Mouse (Mus musculus): Measurements from ENCODE around the gene P3h3. TPM values are rescaled to one million over a fixed set of nuclear protein-coding genes. Genes with fewer than 3 reads are reported as not detected.

Gene P3h3
- polyA plus RNA-seq, 1 experiment from 2014 or later: 60.5 TPM

DNA sequence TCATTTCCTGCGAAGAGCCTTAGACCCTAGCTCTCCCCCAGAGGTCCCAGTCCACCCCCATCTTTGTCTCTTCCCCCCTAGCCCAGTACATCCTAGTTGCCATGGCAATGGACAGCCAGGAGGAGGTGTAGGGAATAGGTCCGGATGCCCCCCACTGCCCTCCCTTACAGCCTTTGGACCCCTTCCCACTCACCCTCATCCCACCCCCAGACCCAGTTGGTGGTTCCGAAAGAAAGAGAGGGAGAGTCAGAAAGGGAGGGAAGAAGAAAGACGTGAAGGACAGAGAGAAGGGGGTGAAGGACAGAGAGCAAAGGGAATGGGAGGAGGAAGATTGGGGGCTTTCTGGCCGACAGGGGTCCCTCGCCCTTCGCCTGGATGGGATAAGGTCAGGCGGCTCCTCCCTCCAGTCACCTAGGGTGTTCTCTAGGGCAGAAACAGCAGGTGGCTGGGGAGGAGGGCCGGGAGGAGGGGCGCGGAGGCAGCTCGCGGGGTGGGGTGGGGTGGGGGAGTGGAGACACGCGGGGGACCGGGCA is 5.6 kb upstream of the P3h3 start:
- peaks cover 42% of the 10 kb centered on the region for H3K27me3 ChIP-seq
- peaks cover 55% of the 10 kb centered on the region for H3K4me1 ChIP-seq
- no peaks in the 10 kb centered on the region for H3K9me3 ChIP-seq
- WGBS: under 1% methylated on average over 15 of the region's 16 CpGs
- H3K4me3 ChIP-seq: peak overlapping the region; percentile 55
- H3K9ac ChIP-seq: peak overlapping the region; percentile 78
- H3K4me2 ChIP-seq: peak overlapping the region; percentile 84
- H3K27ac ChIP-seq: no peak overlapping the region
- no peaks in the 10 kb centered on the region for H3K36me3 ChIP-seq
- peak; percentile 11; the same call in 1 of the 2 replicates for ATAC-seq (ENCODE audit: insufficient number of reproducible peaks, insufficient read depth, low FRiP score, low TSS enrichment, low read depth)

DNA sequence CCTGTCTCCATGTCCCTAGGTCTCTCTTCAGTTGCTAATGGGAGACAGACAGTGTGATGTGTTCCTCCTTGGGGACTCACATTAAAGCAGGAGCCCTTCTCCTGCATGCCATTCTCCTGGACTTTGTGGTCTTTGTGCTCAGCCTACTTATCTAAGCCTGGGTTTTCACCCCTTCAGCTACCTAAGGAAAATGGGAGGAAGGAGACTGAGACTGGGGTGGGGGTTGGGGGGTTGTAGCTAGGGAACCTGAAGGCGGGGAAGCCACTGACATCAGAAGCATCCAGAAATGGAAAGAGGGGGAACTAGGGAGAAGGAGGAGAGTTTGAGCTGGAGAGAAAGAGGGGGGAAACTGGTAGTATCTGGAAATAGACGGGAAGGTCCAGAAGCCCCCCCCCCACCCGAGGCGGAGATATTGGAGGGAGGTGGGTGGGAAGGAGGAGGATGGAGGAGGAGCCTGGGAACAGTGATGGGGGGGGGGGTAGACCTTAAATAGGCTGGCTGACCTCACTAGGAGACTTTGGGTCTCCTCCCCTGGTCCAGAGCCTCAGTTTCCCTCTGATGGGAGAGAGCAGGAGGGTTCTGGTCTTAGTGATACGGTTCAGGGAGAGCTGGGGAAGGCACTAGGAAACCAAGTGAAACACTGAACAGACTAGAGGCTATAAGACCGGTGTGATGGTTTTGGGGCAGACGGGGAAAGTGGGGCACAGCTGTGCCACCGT is 5.0 kb upstream of the P3h3 start:
- peak overlapping the region; percentile 78 for H3K9ac ChIP-seq

DNA sequence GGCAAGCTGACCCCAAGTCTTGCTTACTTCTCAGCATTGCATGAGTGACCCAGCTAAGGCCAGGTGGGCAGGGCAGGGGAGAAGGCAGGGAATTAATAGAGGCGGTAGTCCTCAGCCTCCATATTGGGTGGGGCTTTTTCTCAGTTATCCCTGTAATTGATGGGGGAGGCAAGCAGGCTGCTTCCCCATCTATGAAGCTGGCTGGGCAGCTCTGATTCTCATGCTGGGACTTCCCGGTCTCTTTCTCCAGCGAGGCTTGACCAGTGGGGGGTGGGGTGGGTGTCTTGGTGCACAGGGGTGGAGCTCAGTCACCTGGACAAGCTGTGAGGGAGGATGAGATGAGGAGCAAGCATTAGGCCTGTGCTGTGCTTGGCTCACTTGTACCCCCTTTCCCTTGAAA is 4.2 kb upstream of the P3h3 start:
- Histone ChIP-seq H3K27ac (no peak overlapping the region), H3K9ac (no peak overlapping the region), H3K4me1 (peaks cover 60% of the 10 kb centered on the region), H3K27me3 (peaks cover 42% of the 10 kb centered on the region), H3K9me3 (no peaks in the 10 kb centered on the region), H3K4me3 (no peak overlapping the region), H3K4me2 (no peak overlapping the region), H3K36me3 (no peaks in the 10 kb centered on the region)
- WGBS: 25% methylated on average over 3 of the region's 3 CpGs
- no peak for ATAC-seq (ENCODE audit: insufficient number of reproducible peaks, insufficient read depth, low FRiP score, low TSS enrichment, low read depth)

More for the DNA sequence above, 5.0 kb upstream of the P3h3 start:
- WGBS: 10% methylated on average over 8 of the region's 8 CpGs
- H3K4me2 ChIP-seq: peak overlapping the region; percentile 84
- H3K9me3 ChIP-seq: no peaks in the 10 kb centered on the region
- H3K27ac ChIP-seq: no peak overlapping the region
- H3K4me3 ChIP-seq: peak overlapping the region; percentile 55
- no peak for ATAC-seq (ENCODE audit: insufficient number of reproducible peaks, insufficient read depth, low FRiP score, low TSS enrichment, low read depth)
- H3K4me1 ChIP-seq: peaks cover 60% of the 10 kb centered on the region
- H3K36me3 ChIP-seq: no peaks in the 10 kb centered on the region
- peaks cover 42% of the 10 kb centered on the region for H3K27me3 ChIP-seq

DNA sequence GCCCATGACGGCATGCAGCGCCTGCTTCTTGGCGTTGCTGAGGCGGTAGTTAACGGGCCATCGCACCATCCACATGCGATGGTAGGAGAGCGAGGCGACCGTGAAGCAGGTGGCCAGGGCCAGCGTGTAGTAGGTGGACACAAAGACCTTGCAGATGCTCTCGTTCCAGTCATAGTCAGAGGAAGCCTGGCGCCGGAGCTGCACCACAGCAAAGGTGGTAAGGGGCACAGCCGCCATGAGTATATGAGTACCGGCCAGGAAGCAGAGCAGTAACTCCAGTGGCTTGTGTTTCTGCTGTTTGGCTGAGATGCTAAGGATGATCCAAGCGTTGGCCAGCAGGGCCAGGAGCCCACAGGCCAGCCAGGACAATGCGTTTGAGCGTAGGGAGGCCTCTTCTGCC is 3.7 kb upstream of the P3h3 start:
- no peak overlapping the region for H3K27ac ChIP-seq
- H3K4me1 ChIP-seq: peaks cover 61% of the 10 kb centered on the region
- peaks cover 42% of the 10 kb centered on the region for H3K27me3 ChIP-seq
- no peak overlapping the region for H3K9ac ChIP-seq
- no peak for ATAC-seq (ENCODE audit: insufficient number of reproducible peaks, insufficient read depth, low FRiP score, low TSS enrichment, low read depth)
- 81% methylated on average over 19 of the region's 19 CpGs for WGBS
- H3K4me2 ChIP-seq: no peak overlapping the region
- no peaks in the 10 kb centered on the region for H3K9me3 ChIP-seq
- H3K4me3 ChIP-seq: no peak overlapping the region
- no peaks in the 10 kb centered on the region for H3K36me3 ChIP-seq

DNA sequence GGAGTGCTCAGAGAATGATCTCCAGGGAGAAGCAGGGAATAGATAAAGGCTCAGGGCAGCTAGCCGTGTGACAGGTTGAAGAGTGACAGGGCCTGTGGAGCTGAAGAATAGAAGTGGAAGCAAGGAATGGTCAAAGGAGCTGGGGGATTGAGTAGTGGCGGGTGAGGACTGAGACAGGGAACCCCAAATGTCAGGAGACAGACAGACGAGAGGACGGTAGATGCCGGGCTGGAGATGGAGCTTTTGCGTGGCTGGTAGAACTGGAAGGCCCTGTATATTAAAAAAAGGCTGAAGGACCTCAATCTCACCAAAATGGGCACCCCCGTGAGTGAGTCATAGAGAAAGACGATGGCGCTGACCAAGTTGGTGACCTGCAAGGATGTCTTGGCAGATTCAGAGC is 3.0 kb upstream of the P3h3 start:
- Histone ChIP-seq H3K4me2 (no peak overlapping the region), H3K4me3 (no peak overlapping the region), H3K27ac (no peak overlapping the region), H3K27me3 (peaks cover 35% of the 10 kb centered on the region), H3K4me1 (peaks cover 69% of the 10 kb centered on the region), H3K9ac (0 out of 2 replicates have a peak overlapping the region, but pooled peaks have one; percentile 33), H3K36me3 (no peaks in the 10 kb centered on the region), H3K9me3 (no peaks in the 10 kb centered on the region)
- 87% methylated on average over 9 of the region's 9 CpGs for WGBS
- ATAC-seq (ENCODE audit: insufficient number of reproducible peaks, insufficient read depth, low FRiP score, low TSS enrichment, low read depth): no peak

DNA sequence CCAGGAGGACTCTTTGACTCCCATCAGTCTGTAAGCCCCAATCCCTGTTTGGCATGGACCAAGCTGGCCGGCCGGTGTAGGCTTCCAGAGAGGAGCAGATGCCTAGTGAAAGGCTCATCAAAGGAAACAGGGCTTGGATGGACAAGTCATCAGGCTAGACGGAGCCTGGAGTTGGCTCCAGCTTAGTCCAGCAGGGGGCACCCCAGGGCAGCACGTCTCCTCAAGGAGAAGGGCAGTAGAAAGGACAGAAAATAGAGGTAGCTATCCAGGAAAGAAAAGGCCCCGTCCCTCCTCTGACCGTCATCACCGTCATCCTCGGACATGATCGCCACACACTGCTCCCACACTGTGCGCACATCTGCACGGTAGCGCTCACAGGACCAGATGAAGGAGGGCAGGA is 2.2 kb upstream of the P3h3 start:
- Histone ChIP-seq H3K36me3 (peaks cover 5% of the 10 kb centered on the region), H3K27ac (peak overlapping the region; percentile 28; the same call in 1 of the 2 replicates), H3K9ac (0 out of 2 replicates have a peak overlapping the region, but pooled peaks have one; percentile 33), H3K9me3 (no peaks in the 10 kb centered on the region), H3K4me2 (peak overlapping the region; percentile 20; the same call in 1 of the 2 replicates), H3K4me1 (peaks cover 70% of the 10 kb centered on the region), H3K4me3 (peak overlapping the region; percentile 4; the same call in 1 of the 2 replicates), H3K27me3 (peaks cover 27% of the 10 kb centered on the region)
- no peak for ATAC-seq (ENCODE audit: insufficient number of reproducible peaks, insufficient read depth, low FRiP score, low TSS enrichment, low read depth)
- 7% methylated on average over 12 of the region's 12 CpGs for WGBS

DNA sequence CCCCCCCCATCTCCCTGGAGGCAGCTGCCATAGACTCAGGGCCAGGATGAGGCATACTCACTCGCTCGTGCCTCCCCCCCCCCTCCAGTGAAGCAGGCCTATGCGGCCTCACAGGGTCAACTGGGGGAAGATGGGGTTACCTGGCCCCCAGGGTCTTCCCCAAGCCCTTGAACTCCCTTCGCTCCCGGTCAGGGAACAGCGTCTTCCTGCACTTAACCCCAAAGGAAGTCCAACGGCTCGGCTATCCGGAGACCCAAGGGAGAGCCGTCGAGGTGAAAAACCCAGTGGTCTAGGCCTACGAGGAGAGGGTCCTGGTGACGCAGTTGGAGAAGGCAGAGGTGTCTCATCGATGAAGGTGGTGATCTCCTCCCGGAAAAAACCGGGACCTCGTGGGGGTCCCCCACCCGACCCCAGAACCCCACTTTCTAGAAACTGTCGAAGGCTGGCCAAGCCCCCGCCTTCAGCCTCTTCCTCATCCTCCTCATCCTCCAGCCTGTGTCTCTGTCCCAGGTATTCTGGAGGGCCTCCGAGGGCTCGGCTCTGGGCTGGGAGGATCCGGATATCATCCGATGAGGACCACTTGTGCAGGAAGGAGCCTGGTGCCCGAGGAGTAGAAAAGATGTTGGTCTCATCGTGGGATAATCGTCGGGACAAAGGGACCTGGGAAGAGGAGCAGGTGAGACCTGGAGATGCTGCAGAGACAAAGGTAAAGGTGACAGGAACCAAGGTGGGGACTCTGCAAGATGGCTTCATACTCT is 1.2 kb upstream of the P3h3 start:
- Histone ChIP-seq H3K36me3 (peaks cover 14% of the 10 kb centered on the region), H3K4me3 (peak overlapping the region; percentile 2; the same call in 1 of the 2 replicates), H3K9me3 (no peaks in the 10 kb centered on the region), H3K4me1 (peaks cover 63% of the 10 kb centered on the region), H3K27ac (no peak overlapping the region), H3K4me2 (peak overlapping the region; percentile 68), H3K27me3 (peaks cover 19% of the 10 kb centered on the region), H3K9ac (peak overlapping the region; percentile 99; the same call in 1 of the 2 replicates)
- no peak for ATAC-seq (ENCODE audit: insufficient number of reproducible peaks, insufficient read depth, low FRiP score, low TSS enrichment, low read depth)
- 71% methylated on average over 28 of the region's 28 CpGs for WGBS

DNA sequence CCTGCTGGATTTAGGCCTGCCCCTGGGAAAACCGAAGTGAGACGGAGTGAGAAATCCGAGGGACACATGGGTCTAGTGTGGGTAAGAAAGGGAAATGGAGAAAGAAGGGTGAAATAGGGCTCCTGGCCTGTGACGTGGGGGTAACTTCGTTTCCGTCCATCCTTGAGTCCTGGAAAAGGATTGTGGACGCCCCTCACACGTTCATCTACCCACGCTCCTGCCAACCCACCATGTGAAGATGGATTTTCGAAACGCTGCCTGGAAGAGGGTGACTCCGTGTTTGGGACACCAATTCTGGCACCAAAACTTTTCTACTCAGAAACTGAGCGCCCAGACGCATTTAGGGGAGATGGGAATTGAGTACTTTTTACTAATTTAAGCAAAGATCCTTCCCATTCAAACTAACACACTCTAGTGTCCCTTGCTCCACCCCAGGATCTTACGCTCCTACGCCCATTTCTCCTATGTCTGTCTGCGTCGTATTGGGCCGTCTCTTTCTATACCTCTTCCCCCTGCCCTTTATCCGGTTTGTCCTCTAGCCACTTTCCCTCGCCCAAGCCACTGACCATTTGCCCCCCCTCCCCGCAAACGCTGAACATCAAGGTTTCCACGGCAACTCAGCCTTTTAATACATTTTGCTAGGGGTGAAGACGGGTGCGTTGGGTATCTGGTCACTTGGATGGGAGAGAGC is 433 bp upstream of the P3h3 start:
- Histone ChIP-seq H3K9me3 (no peaks in the 10 kb centered on the region), H3K4me1 (peaks cover 57% of the 10 kb centered on the region), H3K36me3 (peaks cover 21% of the 10 kb centered on the region), H3K27ac (peak overlapping the region; percentile 100), H3K27me3 (peaks cover 16% of the 10 kb centered on the region), H3K9ac (peak overlapping the region; percentile 99), H3K4me2 (peak overlapping the region; percentile 68), H3K4me3 (peak overlapping the region; percentile 84)
- WGBS: 26% methylated on average over 26 of the region's 26 CpGs
- ATAC-seq (ENCODE audit: insufficient number of reproducible peaks, insufficient read depth, low FRiP score, low TSS enrichment, low read depth): no peak

DNA sequence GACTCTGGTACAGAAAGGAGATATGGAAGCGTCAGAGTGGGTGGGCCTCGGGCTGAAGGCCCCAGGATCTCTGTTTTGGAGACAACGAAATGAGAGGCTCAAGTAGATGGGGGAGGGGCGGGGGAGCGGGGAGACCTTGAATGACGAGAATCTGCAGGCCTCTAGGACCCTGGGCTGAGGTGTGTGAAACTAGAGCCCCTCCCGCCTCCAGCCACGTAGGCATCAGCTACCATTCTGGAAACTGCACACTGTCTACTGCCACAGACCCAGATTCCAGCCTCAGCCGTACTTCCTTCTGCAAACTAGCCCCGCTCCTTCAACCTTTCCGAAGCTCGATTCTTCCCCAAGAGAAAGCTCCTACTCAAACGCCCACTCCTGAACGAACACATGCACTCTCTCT is 1.2 kb downstream of the P3h3 start:
- WGBS: 3% methylated on average over 14 of the region's 14 CpGs
- Histone ChIP-seq H3K9me3 (no peaks in the 10 kb centered on the region), H3K27me3 (peaks cover 3% of the 10 kb centered on the region; the same call in 1 of the 2 replicates), H3K4me3 (peak overlapping the region; percentile 84), H3K4me2 (peak overlapping the region; percentile 68), H3K36me3 (peaks cover 38% of the 10 kb centered on the region), H3K9ac (peak overlapping the region; percentile 99), H3K4me1 (peaks cover 40% of the 10 kb centered on the region), H3K27ac (peak overlapping the region; percentile 100)
- ATAC-seq (ENCODE audit: insufficient number of reproducible peaks, insufficient read depth, low FRiP score, low TSS enrichment, low read depth): peak; percentile 60; the same call in 1 of the 2 replicates

DNA sequence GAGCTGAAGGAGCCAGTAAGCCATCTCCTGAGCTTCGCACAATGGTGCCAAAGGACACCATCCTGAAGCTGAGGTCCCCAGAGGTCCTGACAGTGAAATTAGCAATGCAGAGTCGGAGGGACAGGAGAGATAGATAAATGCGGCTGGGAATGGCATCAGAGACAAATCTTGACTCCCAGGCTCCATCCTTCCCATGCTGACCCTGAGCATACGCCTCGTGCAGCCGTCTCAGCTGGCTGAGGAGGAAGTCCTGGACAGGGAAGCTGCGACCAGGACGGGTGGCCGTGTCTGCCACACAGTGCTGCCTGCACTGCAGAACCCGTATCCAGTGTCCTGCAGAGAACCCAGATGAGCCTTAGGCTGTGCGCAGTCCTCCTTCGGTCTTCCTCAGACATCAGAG is 2.9 kb downstream of the P3h3 start:
- no peaks in the 10 kb centered on the region for H3K9me3 ChIP-seq
- ATAC-seq (ENCODE audit: insufficient number of reproducible peaks, insufficient read depth, low FRiP score, low TSS enrichment, low read depth): no peak
- WGBS: 74% methylated on average over 12 of the region's 12 CpGs
- peaks cover 47% of the 10 kb centered on the region for H3K36me3 ChIP-seq
- H3K4me2 ChIP-seq: no peak overlapping the region
- peaks cover 30% of the 10 kb centered on the region for H3K4me1 ChIP-seq
- H3K27ac ChIP-seq: peak overlapping the region; percentile 55
- no peak overlapping the region for H3K4me3 ChIP-seq
- 0 out of 2 replicates have a peak overlapping the region, but pooled peaks have one; percentile 11 for H3K9ac ChIP-seq
- H3K27me3 ChIP-seq: no peaks in the 10 kb centered on the region; the same call in 1 of the 2 replicates

DNA sequence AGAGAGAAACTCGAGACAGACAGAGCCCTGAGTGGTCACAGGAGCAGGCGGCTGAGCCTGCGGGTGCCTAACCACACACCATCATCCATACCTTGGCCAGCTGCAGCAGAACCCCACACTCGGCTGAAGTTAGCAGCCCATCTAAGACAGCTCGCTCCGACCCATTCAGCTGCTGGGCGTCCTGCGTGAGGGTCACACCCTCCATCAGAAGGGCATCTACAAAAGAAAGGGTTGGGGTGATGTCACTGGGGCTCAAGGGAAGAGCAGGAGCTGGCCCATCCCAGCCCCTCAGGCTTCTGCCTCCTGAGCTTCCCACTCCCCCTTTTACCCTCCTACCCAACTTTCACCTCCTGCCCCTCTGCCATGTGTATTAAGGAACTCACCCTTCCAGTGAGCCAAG is 7.0 kb downstream of the P3h3 start:
- Histone ChIP-seq H3K9me3 (no peaks in the 10 kb centered on the region), H3K27ac (no peak overlapping the region), H3K4me1 (peaks cover 7% of the 10 kb centered on the region), H3K4me2 (no peak overlapping the region), H3K4me3 (no peak overlapping the region), H3K36me3 (peaks cover 73% of the 10 kb centered on the region), H3K27me3 (no peaks in the 10 kb centered on the region), H3K9ac (no peak overlapping the region)
- ATAC-seq (ENCODE audit: insufficient number of reproducible peaks, insufficient read depth, low FRiP score, low TSS enrichment, low read depth): no peak
- WGBS: 51% methylated on average over 8 of the region's 8 CpGs
